Mouse (Mus musculus) heart, embryonic 13.5 days (tissue): ENCODE results near the gene Nosip. TPM values are rescaled to one million over a fixed set of nuclear protein-coding genes. Genes with fewer than 3 reads are reported as not detected.

ENCODE experiments used
- ATAC-seq: fragments of 200-750 bp; cut with Nextera tagmentation; 2 replicates; pipeline ENCODE4 v1.8.0; 2017; ENCODE audit warnings: moderate TSS enrichment; ENCODE audit not compliant: insufficient number of reproducible peaks, low FRiP score, low TSS enrichment; ENCODE audit errors: extremely low read depth
- H3K27ac ChIP-seq: fragments of 300-500 bp; sonication (generic); replicated peaks from 2 replicates; pipeline ENCODE4 v1.5.1; 2015; ENCODE audit warnings: moderate library complexity, mild to moderate bottlenecking, inconsistent platforms
- H3K27me3 ChIP-seq: fragments of 300-500 bp; sonication (generic); replicated peaks from 2 replicates; pipeline ENCODE4 v1.6.1; 2015; ENCODE audit warnings: mild to moderate bottlenecking, inconsistent platforms
- H3K36me3 ChIP-seq: fragments of 300-500 bp; sonication (generic); 2 replicates; pipeline ENCODE4 v1.6.1; 2015; ENCODE audit warnings: mild to moderate bottlenecking, inconsistent platforms
- H3K4me1 ChIP-seq: fragments of 300-500 bp; sonication (generic); 2 replicates; pipeline ENCODE4 v1.6.1; 2015; ENCODE audit warnings: inconsistent platforms
- H3K4me2 ChIP-seq: fragments of 300-500 bp; sonication (generic); 2 replicates; pipeline ENCODE4 v1.6.1; 2015; ENCODE audit warnings: inconsistent platforms, mild to moderate bottlenecking, moderate library complexity
- H3K4me3 ChIP-seq: fragments of 300-500 bp; sonication (generic); 2 replicates; pipeline ENCODE4 v1.5.1; 2015; ENCODE audit warnings: moderate library complexity, mild to moderate bottlenecking, inconsistent platforms
- H3K9ac ChIP-seq: fragments of 300-500 bp; sonication (generic); 2 replicates; pipeline ENCODE4 v1.6.1; 2015; ENCODE audit warnings: inconsistent platforms, mild to moderate bottlenecking, moderate library complexity
- H3K9me3 ChIP-seq: fragments of 300-500 bp; sonication (generic); 2 replicates; pipeline ENCODE4 v1.6.1; 2016; ENCODE audit warnings: inconsistent platforms
- WGBS: fragments of 180-500 bp; shearing (Covaris S2); methylation state at CpG from one replicate; pipeline ENCODE4 v1.1.7; 2015; ENCODE audit warnings: mixed read lengths; 5-methylcytosine and 5-hydroxymethylcytosine counted together
- polyA plus RNA-seq: library from polyadenylated mRNA; unstranded; fragments of >200 nt; fragmentation: Nextera tagmentation; extraction: Ambion mirVana; gene quantifications from 2 replicates; pipeline ENCODE4 v1.2.1, GENCODE M21; 2015

The Nosip gene
- 46.6 and 49.6 TPM in 2 replicates for polyA plus RNA-seq

- H3K36me3 ChIP-seq: no peaks in the 10 kb centered on the region; the same call in 1 of the 2 replicates
- H3K9ac ChIP-seq: peak within 1 kb of the TSS; percentile 88
- H3K4me2 ChIP-seq: peak within 1 kb of the TSS; percentile 68
- under 1% methylated on average over 31 of the region's 31 CpGs for WGBS
- H3K27ac ChIP-seq: peak within 1 kb of the TSS; percentile 91
- H3K4me3 ChIP-seq: peak within 1 kb of the TSS; percentile 83
- H3K4me1 ChIP-seq: peaks cover 31% of the 10 kb centered on the region
- peak; percentile 82 for ATAC-seq
- H3K9me3 ChIP-seq: no peaks in the 10 kb centered on the region
- no peaks in the 10 kb centered on the region for H3K27me3 ChIP-seq
Measured at GRCm38 (mm10) chr7:45062239-45062835, at the start of gene Nosip, which contains the start of gene Prrg2. Gene Nosip, plus strand, starts transcription at chr7:45062429. Gene Prrg2, minus strand, starts transcription at chr7:45062677.

- H3K27me3 ChIP-seq: no peaks in the 10 kb centered on the region
- H3K4me3 ChIP-seq: no peak overlapping the region
- H3K4me1 ChIP-seq: peaks cover 22% of the 10 kb centered on the region
- peaks cover 63% of the 10 kb centered on the region for H3K36me3 ChIP-seq
- no peaks in the 10 kb centered on the region for H3K9me3 ChIP-seq
- ATAC-seq: no peak
- WGBS: 74% methylated on average over 4 of the region's 4 CpGs
- 0 out of 2 replicates have a peak overlapping the region, but pooled peaks have one; percentile 5 for H3K9ac ChIP-seq
- H3K27ac ChIP-seq: no peak overlapping the region
- H3K4me2 ChIP-seq: no peak overlapping the region
Measured at GRCm38 (mm10) chr7:45012824-45013223, 49.4 kb upstream of the Nosip start.

- 94% methylated on average over 16 of the region's 16 CpGs for WGBS
- no peaks in the 10 kb centered on the region for H3K9me3 ChIP-seq
- H3K4me2 ChIP-seq: no peak overlapping the region
- H3K36me3 ChIP-seq: peaks cover 56% of the 10 kb centered on the region
- ATAC-seq: no peak
- H3K9ac ChIP-seq: 0 out of 2 replicates have a peak overlapping the region, but pooled peaks have one; percentile 5
- H3K27me3 ChIP-seq: no peaks in the 10 kb centered on the region
- peaks cover 27% of the 10 kb centered on the region for H3K4me1 ChIP-seq
- H3K27ac ChIP-seq: no peak overlapping the region
- no peak overlapping the region for H3K4me3 ChIP-seq
Measured at GRCm38 (mm10) chr7:45013366-45014095, 48.7 kb upstream of the Nosip start.

- H3K9me3 ChIP-seq: no peaks in the 10 kb centered on the region
- no peak for ATAC-seq
- H3K4me3 ChIP-seq: 0 out of 2 replicates have a peak overlapping the region, but pooled peaks have one; percentile 99
- H3K9ac ChIP-seq: peak overlapping the region; percentile 99
- no peak overlapping the region for H3K27ac ChIP-seq
- H3K4me1 ChIP-seq: peaks cover 32% of the 10 kb centered on the region
- peaks cover 50% of the 10 kb centered on the region for H3K36me3 ChIP-seq
- H3K4me2 ChIP-seq: peak overlapping the region; percentile 79
- 89% methylated on average over 3 of the region's 3 CpGs for WGBS
- no peaks in the 10 kb centered on the region for H3K27me3 ChIP-seq
Measured at GRCm38 (mm10) chr7:45014096-45014451, 48.2 kb upstream of the Nosip start.

GRCm38 (mm10) chr7:45015344-45015956 is 46.8 kb upstream of the Nosip start:
- under 1% methylated on average over 20 of the region's 20 CpGs for WGBS
- ATAC-seq: no peak
- Histone ChIP-seq H3K27me3 (no peaks in the 10 kb centered on the region), H3K4me1 (peaks cover 43% of the 10 kb centered on the region), H3K27ac (peak overlapping the region; percentile 100), H3K9me3 (no peaks in the 10 kb centered on the region), H3K4me3 (peak overlapping the region; percentile 99), H3K9ac (peak overlapping the region; percentile 99), H3K36me3 (peaks cover 37% of the 10 kb centered on the region), H3K4me2 (peak overlapping the region; percentile 79)

GRCm38 (mm10) chr7:45015957-45016612 is 46.1 kb upstream of the Nosip start, which contains the start of gene Scaf1:
Gene Scaf1, minus strand, starts transcription at chr7:45016363.
- H3K9me3 ChIP-seq: no peaks in the 10 kb centered on the region
- peak within 1 kb of the TSS; percentile 100 for H3K27ac ChIP-seq
- ATAC-seq: peak; percentile 88
- H3K27me3 ChIP-seq: no peaks in the 10 kb centered on the region
- peaks cover 37% of the 10 kb centered on the region for H3K36me3 ChIP-seq
- peak within 1 kb of the TSS; percentile 99 for H3K4me3 ChIP-seq
- H3K4me2 ChIP-seq: peak within 1 kb of the TSS; percentile 86
- whole genome bisulfite sequencing: under 1% methylated on average over 69 of the region's 69 CpGs
- H3K4me1 ChIP-seq: peaks cover 43% of the 10 kb centered on the region
- H3K9ac ChIP-seq: peak within 1 kb of the TSS; percentile 99

GRCm38 (mm10) chr7:45016761-45017160 is 45.5 kb upstream of the Nosip start:
- Histone ChIP-seq H3K9ac (peak overlapping the region; percentile 85), H3K27me3 (no peaks in the 10 kb centered on the region), H3K4me3 (peak overlapping the region; percentile 99), H3K4me2 (peak overlapping the region; percentile 86), H3K9me3 (no peaks in the 10 kb centered on the region), H3K36me3 (peaks cover 35% of the 10 kb centered on the region), H3K27ac (peak overlapping the region; percentile 100), H3K4me1 (peaks cover 43% of the 10 kb centered on the region)
- ATAC-seq: no peak
- WGBS: under 1% methylated on average over 4 of the region's 4 CpGs

- peaks cover 28% of the 10 kb centered on the region for H3K36me3 ChIP-seq
- WGBS: under 1% methylated on average over 36 of the region's 36 CpGs
- H3K9ac ChIP-seq: peak within 1 kb of the TSS; percentile 91
- peak within 1 kb of the TSS; percentile 99 for H3K4me3 ChIP-seq
- H3K9me3 ChIP-seq: no peaks in the 10 kb centered on the region
- H3K27ac ChIP-seq: peak within 1 kb of the TSS; percentile 100
- peak within 1 kb of the TSS; percentile 86 for H3K4me2 ChIP-seq
- peaks cover 43% of the 10 kb centered on the region for H3K4me1 ChIP-seq
- no peaks in the 10 kb centered on the region for H3K27me3 ChIP-seq
- peak; percentile 84 for ATAC-seq
Measured at GRCm38 (mm10) chr7:45017242-45018061, 44.8 kb upstream of the Nosip start, which contains the start of gene Rras. Gene Rras, plus strand, starts transcription at chr7:45017961.

GRCm38 (mm10) chr7:45019031-45019571 is 43.1 kb upstream of the Nosip start:
- H3K4me3 ChIP-seq: peak overlapping the region; percentile 99
- peak overlapping the region; percentile 91 for H3K9ac ChIP-seq
- no peaks in the 10 kb centered on the region for H3K9me3 ChIP-seq
- no peaks in the 10 kb centered on the region for H3K27me3 ChIP-seq
- peaks cover 12% of the 10 kb centered on the region for H3K36me3 ChIP-seq
- peaks cover 33% of the 10 kb centered on the region for H3K4me1 ChIP-seq
- peak overlapping the region; percentile 100 for H3K27ac ChIP-seq
- 18% methylated on average over 8 of the region's 8 CpGs for WGBS
- H3K4me2 ChIP-seq: peak overlapping the region; percentile 86
- ATAC-seq: no peak

- WGBS: 73% methylated on average over 9 of the region's 9 CpGs
- Histone ChIP-seq H3K9ac (peak overlapping the region; percentile 91; the same call in 1 of the 2 replicates), H3K9me3 (no peaks in the 10 kb centered on the region), H3K4me2 (no peak overlapping the region), H3K27ac (no peak overlapping the region), H3K4me3 (no peak overlapping the region), H3K27me3 (no peaks in the 10 kb centered on the region), H3K36me3 (peaks cover 12% of the 10 kb centered on the region), H3K4me1 (peaks cover 21% of the 10 kb centered on the region)
- no peak for ATAC-seq
Measured at GRCm38 (mm10) chr7:45020225-45020624, 42.0 kb upstream of the Nosip start.
